Mouse (Mus musculus): ENCODE data around the gene Gm9513.

- no peak for TF ChIP-seq CTCF (IDR thresholded peaks at IDR 0.05; ENCODE audit: control insufficient read depth, insufficient read depth, insufficient replicate concordance, low read depth, low read length)
- no peak for TF ChIP-seq POLR2A (IDR thresholded peaks at IDR 0.05; ENCODE audit: control insufficient read depth, low read depth, low read length)
Measured at GRCm38 (mm10) chr9:36431584-36431983, 43.9 kb upstream of the Gm9513 start, which contains the start of gene Gm7257.
